Mouse (Mus musculus) kidney, embryonic 16.5 days (tissue): Measurements from ENCODE around the gene Lonp2. TPM values are rescaled to one million over a fixed set of nuclear protein-coding genes. Genes with fewer than 3 reads are reported as not detected.

ENCODE experiments used
- ATAC-seq: fragments of 200-750 bp; cut with Nextera tagmentation; 2 replicates; pipeline ENCODE4 v1.8.0; 2017; ENCODE audit warnings: moderate TSS enrichment; ENCODE audit not compliant: low FRiP score, low TSS enrichment
- H3K27ac ChIP-seq: fragments of 300-500 bp; sonication (generic); 2 replicates; pipeline ENCODE4 v1.5.1; 2014; ENCODE audit warnings: low read length
- H3K27me3 ChIP-seq: fragments of 300-500 bp; sonication (generic); 2 replicates; pipeline ENCODE4 v1.6.1; 2014; ENCODE audit warnings: low read length, control low read depth, mixed read lengths; ENCODE audit not compliant: insufficient read depth
- H3K36me3 ChIP-seq: fragments of 300-500 bp; sonication (generic); 2 replicates; pipeline ENCODE4 v1.6.1; 2014; ENCODE audit warnings: low read length, control low read depth, mixed read lengths; ENCODE audit not compliant: insufficient read depth
- H3K4me1 ChIP-seq: fragments of 300-500 bp; sonication (generic); 2 replicates; pipeline ENCODE4 v1.6.1; 2014; ENCODE audit warnings: low read length, control low read depth, mixed read lengths; ENCODE audit not compliant: insufficient read depth
- H3K4me2 ChIP-seq: fragments of 300-500 bp; sonication (generic); replicated peaks from 2 replicates; pipeline ENCODE4 v1.6.1; 2014; ENCODE audit warnings: low read depth, low read length
- H3K4me3 ChIP-seq: fragments of 300-500 bp; sonication (generic); 2 replicates; pipeline ENCODE4 v1.5.1; 2014; ENCODE audit warnings: mild to moderate bottlenecking, low read length
- H3K9ac ChIP-seq: fragments of 300-500 bp; sonication (generic); replicated peaks from 2 replicates; pipeline ENCODE4 v1.6.1; 2014; ENCODE audit warnings: low read length
- H3K9me3 ChIP-seq: fragments of 300-500 bp; sonication (generic); 2 replicates; pipeline ENCODE4 v1.6.1; 2016; ENCODE audit warnings: low read length, control low read depth
- WGBS: fragments of 180-500 bp; shearing (Covaris S2); extraction: QIAGEN DNeasy Blood & Tissue Kit; methylation state at CpG from one replicate; pipeline ENCODE4 v1.1.7; 2014; 5-methylcytosine and 5-hydroxymethylcytosine counted together
- polyA plus RNA-seq: library from polyadenylated mRNA; unstranded; fragments of >200 nt; fragmentation: Nextera tagmentation; extraction: Ambion mirVana; gene quantifications from 2 replicates; pipeline ENCODE4 v1.2.1, GENCODE M21; 2015

Lonp2 gene
- polyA plus RNA-seq, 1 experiment from 2014 or later, result 77.6 TPM

- ATAC-seq, result no peak
- Histone ChIP-seq H3K4me3 (no peak overlapping the region), H3K4me1 (no peaks in the 10 kb centered on the region), H3K27ac (no peak overlapping the region), H3K36me3 (no peaks in the 10 kb centered on the region), H3K27me3 (no peaks in the 10 kb centered on the region), H3K9ac (no peak overlapping the region), H3K4me2 (no peak overlapping the region), H3K9me3 (no peaks in the 10 kb centered on the region)
- 46% methylated on average over 1 of the region's 1 CpGs for WGBS
Measured at GRCm38 (mm10) chr8:86698811-86699421, 75.1 kb downstream of the Lonp2 start.

- 67% methylated on average over 12 of the region's 12 CpGs for WGBS
Measured at GRCm38 (mm10) chr8:86699471-86699870, 75.6 kb downstream of the Lonp2 start.

GRCm38 (mm10) chr8:86702453-86702852 lies 78.6 kb downstream of the Lonp2 start:
- ATAC-seq, result no peak
- H3K36me3 ChIP-seq, result no peaks in the 10 kb centered on the region
- H3K4me1 ChIP-seq, result no peaks in the 10 kb centered on the region
- H3K27me3 ChIP-seq, result no peaks in the 10 kb centered on the region
- H3K9ac ChIP-seq, result no peak overlapping the region
- H3K4me2 ChIP-seq, result no peak overlapping the region
- WGBS, result 88% methylated on average over 3 of the region's 3 CpGs
- H3K9me3 ChIP-seq, result no peaks in the 10 kb centered on the region
- H3K27ac ChIP-seq, result no peak overlapping the region
- H3K4me3 ChIP-seq, result no peak overlapping the region

More at GRCm38 (mm10) chr8:86699471-86699870, 75.6 kb downstream of the Lonp2 start:
- no peaks in the 10 kb centered on the region for H3K9me3 ChIP-seq
- H3K36me3 ChIP-seq, result no peaks in the 10 kb centered on the region
- H3K9ac ChIP-seq, result no peak overlapping the region
- no peak overlapping the region for H3K27ac ChIP-seq
- no peaks in the 10 kb centered on the region for H3K4me1 ChIP-seq
- H3K27me3 ChIP-seq, result no peaks in the 10 kb centered on the region
- ATAC-seq, result no peak
- no peak overlapping the region for H3K4me3 ChIP-seq
- no peak overlapping the region for H3K4me2 ChIP-seq

- ATAC-seq, result no peak
- WGBS, result 72% methylated on average over 3 of the region's 3 CpGs
- no peak overlapping the region for H3K4me2 ChIP-seq
Measured at GRCm38 (mm10) chr8:86705317-86705716, 81.5 kb downstream of the Lonp2 start.

GRCm38 (mm10) chr8:86706756-86707155 lies 82.9 kb downstream of the Lonp2 start:
- Histone ChIP-seq H3K4me1 (no peaks in the 10 kb centered on the region), H3K36me3 (peaks cover 4% of the 10 kb centered on the region; the same call in 1 of the 2 replicates), H3K9ac (no peak overlapping the region), H3K4me3 (no peak overlapping the region), H3K27ac (no peak overlapping the region), H3K4me2 (no peak overlapping the region), H3K9me3 (no peaks in the 10 kb centered on the region), H3K27me3 (no peaks in the 10 kb centered on the region)
- ATAC-seq, result no peak
- WGBS, result 55% methylated on average over 5 of the region's 5 CpGs

More at GRCm38 (mm10) chr8:86705317-86705716, 81.5 kb downstream of the Lonp2 start:
- Histone ChIP-seq H3K36me3 (0 out of 2 replicates have a peak, but pooled peaks cover 4% of the 10 kb centered on the region), H3K27ac (no peak overlapping the region), H3K4me1 (no peaks in the 10 kb centered on the region), H3K4me3 (no peak overlapping the region), H3K9ac (no peak overlapping the region), H3K9me3 (no peaks in the 10 kb centered on the region), H3K27me3 (no peaks in the 10 kb centered on the region)

- WGBS, result 71% methylated on average over 4 of the region's 4 CpGs
- Histone ChIP-seq H3K9me3 (no peaks in the 10 kb centered on the region), H3K27ac (no peak overlapping the region), H3K36me3 (peaks cover 7% of the 10 kb centered on the region), H3K27me3 (no peaks in the 10 kb centered on the region), H3K9ac (no peak overlapping the region), H3K4me2 (no peak overlapping the region), H3K4me3 (no peak overlapping the region), H3K4me1 (no peaks in the 10 kb centered on the region)
- ATAC-seq, result no peak
Measured at GRCm38 (mm10) chr8:86707873-86708272, 84.0 kb downstream of the Lonp2 start.

GRCm38 (mm10) chr8:86712594-86712993 lies 88.8 kb downstream of the Lonp2 start:
- no peak for ATAC-seq
- WGBS, result 94% methylated on average over 3 of the region's 3 CpGs

GRCm38 (mm10) chr8:86713407-86714188 lies 89.8 kb downstream of the Lonp2 start:
- Histone ChIP-seq H3K27me3 (no peaks in the 10 kb centered on the region), H3K9me3 (no peaks in the 10 kb centered on the region), H3K4me1 (no peaks in the 10 kb centered on the region), H3K36me3 (peaks cover 20% of the 10 kb centered on the region), H3K4me3 (no peak overlapping the region), H3K27ac (no peak overlapping the region), H3K9ac (no peak overlapping the region), H3K4me2 (no peak overlapping the region)
- ATAC-seq, result no peak; the same call in 1 of the 2 replicates
- 71% methylated on average over 14 of the region's 14 CpGs for WGBS

More at GRCm38 (mm10) chr8:86712594-86712993, 88.8 kb downstream of the Lonp2 start:
- Histone ChIP-seq H3K4me3 (no peak overlapping the region), H3K9ac (no peak overlapping the region), H3K9me3 (no peaks in the 10 kb centered on the region), H3K27me3 (no peaks in the 10 kb centered on the region), H3K4me2 (no peak overlapping the region), H3K27ac (no peak overlapping the region), H3K36me3 (peaks cover 16% of the 10 kb centered on the region), H3K4me1 (no peaks in the 10 kb centered on the region)

- Histone ChIP-seq H3K4me2 (no peak overlapping the region), H3K4me1 (no peaks in the 10 kb centered on the region), H3K27ac (no peak overlapping the region), H3K9ac (no peak overlapping the region), H3K4me3 (no peak overlapping the region), H3K9me3 (no peaks in the 10 kb centered on the region), H3K36me3 (peaks cover 22% of the 10 kb centered on the region), H3K27me3 (no peaks in the 10 kb centered on the region)
- 90% methylated on average over 2 of the region's 2 CpGs for WGBS
- no peak for ATAC-seq
Measured at GRCm38 (mm10) chr8:86718332-86718994, 94.6 kb downstream of the Lonp2 start.
